Comparison of ENCODE assay signal across 13 mouse cellular contexts in the genomic region with DNA sequence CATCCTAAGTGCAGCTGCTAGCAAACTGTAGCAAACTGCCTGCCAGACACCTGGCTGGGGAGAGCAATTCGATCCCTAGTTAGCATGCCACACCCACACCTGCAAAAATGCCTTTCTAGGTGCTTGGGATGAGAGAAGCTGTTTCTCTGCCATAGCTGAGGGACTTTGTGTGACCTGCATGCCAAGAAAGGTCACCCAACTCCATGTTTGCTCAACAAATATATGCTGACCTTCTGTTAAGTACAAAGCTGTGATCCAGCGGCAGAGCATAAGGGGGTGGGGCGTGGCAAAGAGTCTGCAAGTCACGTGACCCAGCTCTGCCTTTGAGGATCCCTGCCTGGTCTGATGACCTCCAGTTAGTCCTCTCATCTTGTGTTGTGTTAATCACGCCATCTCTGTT. TPM values are rescaled to one million over a fixed set of nuclear protein-coding genes. Genes with fewer than 3 reads are reported as not detected.
DNase-seq lines count a peak whose midpoint lies in the region; ATAC-seq lines count a peak whose summit lies in the region.
"Had no signal": no experiment of that assay in that cellular context is flagged by ENCODE, and none has a peak within 500 bp of the region (broad histone marks: within the 10 kb centered on the region; RNA-seq: fewer than 3 reads in every experiment).

No protein-coding gene starts in this region.

- peak; percentile 18 for DNase-seq in adrenal gland, postnatal 14 days
- no peak for DNase-seq in adrenal gland, adult 8-10 months
- peak; percentile 1 for DNase-seq in NIH3T3 (ENCODE audit: low read depth)
- peak; percentile 31 for DNase-seq in limb, embryonic 10.5 days (ENCODE audit: low spot score)
- peak; percentile 6 for DNase-seq in lung, postnatal 14 days
- no peak for DNase-seq in spleen, postnatal 10 days (ENCODE audit: low spot score in 2 of 2)

- no peaks in the 10 kb centered on the region for H3K36me3 ChIP-seq in limb, embryonic 10.5 days
- no peaks in the 10 kb centered on the region for H3K36me3 ChIP-seq in forebrain, embryonic 13.5 days (ENCODE audit: poor library complexity, severe bottlenecking)
- H3K36me3 ChIP-seq: forebrain, embryonic 15.5 days; heart, embryonic 10.5 days had no signal

- WGBS in limb, embryonic 10.5 days, result 11% methylated on average over 5 of the region's 5 CpGs
- 25% methylated on average over 5 of the region's 5 CpGs for WGBS in forebrain, embryonic 13.5 days

- H3K9ac ChIP-seq in forebrain, embryonic 13.5 days, result no peak overlapping the region
- H3K9ac ChIP-seq: forebrain, embryonic 15.5 days had no signal

- peaks cover 5% of the 10 kb centered on the region; the same call in 1 of the 2 replicates for H3K4me1 ChIP-seq in limb, embryonic 10.5 days
- H3K4me1 ChIP-seq in forebrain, embryonic 13.5 days, result peaks cover 2% of the 10 kb centered on the region; the same call in 1 of the 2 replicates

- no peak for ATAC-seq in inflammation-experienced regulatory T-cells, adult 6 months
- no peak for ATAC-seq in forebrain, embryonic 13.5 days
- ATAC-seq: forebrain, embryonic 15.5 days; hindbrain, postnatal 0 days had no signal

- H3K27ac ChIP-seq in limb, embryonic 10.5 days, result no peak overlapping the region
- no peak overlapping the region for H3K27ac ChIP-seq in forebrain, embryonic 13.5 days
- H3K27ac ChIP-seq: forebrain, embryonic 15.5 days; heart, embryonic 10.5 days; hindbrain, postnatal 0 days; left cerebral cortex, adult 2 months had no signal

- H3K4me2 ChIP-seq in forebrain, embryonic 13.5 days, result no peak overlapping the region
- H3K4me2 ChIP-seq: forebrain, embryonic 15.5 days had no signal

- no peak overlapping the region for H3K4me3 ChIP-seq in limb, embryonic 10.5 days
- no peak overlapping the region for H3K4me3 ChIP-seq in forebrain, embryonic 13.5 days
- H3K4me3 ChIP-seq: forebrain, embryonic 15.5 days; heart, embryonic 10.5 days; left cerebral cortex, adult 2 months had no signal

- no peaks in the 10 kb centered on the region for H3K27me3 ChIP-seq in limb, embryonic 10.5 days (ENCODE audit: low read depth, poor library complexity, severe bottlenecking)
- H3K27me3 ChIP-seq in forebrain, embryonic 13.5 days, result no peaks in the 10 kb centered on the region
- H3K27me3 ChIP-seq: forebrain, embryonic 15.5 days had no signal

- H3K9me3 ChIP-seq in limb, embryonic 10.5 days (replicated peaks), result no peaks in the 10 kb centered on the region
- H3K9me3 ChIP-seq in forebrain, embryonic 13.5 days (replicated peaks), result no peaks in the 10 kb centered on the region
- H3K9me3 ChIP-seq: forebrain, embryonic 15.5 days; heart, embryonic 10.5 days had no signal

RNA-seq across cellular contexts. Expression of gene Drd2, which starts 25.3 kb away (rescaled TPM):
- total RNA-seq in adrenal gland, postnatal 14 days (2021), result 1.2 and 1.5 TPM in 2 replicates
- 1 to 10 TPM; 2.1 to 4.1 (median 2.6) TPM for total RNA-seq in adrenal gland, adult 8-10 months (2022)
- not detected in 2 replicates for polyA plus RNA-seq in limb, embryonic 10.5 days (2016; fragmentation: Nextera tagmentation; extraction: Ambion mirVana)
- not detected for polyA plus RNA-seq in inflammation-experienced regulatory T-cells, adult 6 months (2017; shearing (Covaris generic))
- 1.4 TPM in 2 replicates for polyA plus RNA-seq in forebrain, embryonic 13.5 days (2015; fragmentation: Nextera tagmentation; extraction: Ambion mirVana)
- total RNA-seq: common myeloid progenitor, adult 5-6 weeks had no signal

Comparison
In these comparisons a context has a peak if more than half of its experiments do, and no peak if none do; other contexts are left out.
1. DNase-seq: peak in adrenal gland, postnatal 14 days (single experiment), NIH3T3 (single experiment), limb, embryonic 10.5 days (single experiment) and lung, postnatal 14 days (single experiment); none in adrenal gland, adult 8-10 months (single experiment) and spleen, postnatal 10 days (0 of 2).